Mouse (Mus musculus): ENCODE measurements at regions not wholly inside any gene's neighbourhood (a gene's known extent, or its start where the extent isn't known, plus 50 kb on each side); places are given as distances from the start of the nearest gene placed in this dataset.
A peak's percentile ranks its signal among the peaks of the same experiment; 100 is the strongest.
"Not testable (repeated sequence)": the region's sequence is repeated elsewhere in the genome, so short reads cannot be mapped to it uniquely, and the experiment has no call there.

DNA sequence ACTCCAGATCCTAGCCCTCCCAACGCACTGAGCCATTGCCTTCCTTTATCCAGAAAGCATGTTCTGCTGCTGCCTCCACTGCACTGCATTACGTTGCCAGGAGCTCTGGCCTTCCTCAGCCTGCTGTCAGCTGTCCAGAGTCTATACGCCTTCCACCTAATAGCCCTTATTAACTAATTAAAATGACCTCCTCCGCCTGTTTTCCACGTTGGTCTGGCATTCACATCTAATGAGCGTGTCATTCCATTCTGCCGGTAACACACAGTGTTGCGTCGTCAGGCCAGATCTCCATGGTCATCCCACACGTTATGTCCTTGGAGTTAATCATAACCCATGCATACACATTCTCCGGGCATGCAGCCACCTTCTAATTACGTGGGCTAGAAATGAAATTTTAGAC is 56.7 kb upstream of the Med4 start:
- peaks cover 7% of the 10 kb centered on the region; the same call in 1 of the 2 replicates for H3K4me1 ChIP-seq (replicated peaks)
- WGBS, result 29% methylated on average over 12 of the region's 12 CpGs
- no peak overlapping the region for H3K4me3 ChIP-seq (replicated peaks)
- no peak for ATAC-seq (ENCODE audit: insufficient number of reproducible peaks, insufficient read depth, low FRiP score, low TSS enrichment, low read depth)
- no peak overlapping the region for H3K9ac ChIP-seq (replicated peaks)
- H3K27me3 ChIP-seq, result no peaks in the 10 kb centered on the region
- H3K4me2 ChIP-seq, result no peak overlapping the region
- H3K9me3 ChIP-seq, result no peaks in the 10 kb centered on the region
- no peak overlapping the region for H3K27ac ChIP-seq
- no peaks in the 10 kb centered on the region for H3K36me3 ChIP-seq

- ATAC-seq (ENCODE audit: insufficient number of reproducible peaks, insufficient read depth, low FRiP score, low TSS enrichment, low read depth), result no peak
- WGBS, result 60% methylated on average over 7 of the region's 7 CpGs
Observed at GRCm38 (mm10) chr14:73452321-73453082, 57.3 kb upstream of the Med4 start.

DNA sequence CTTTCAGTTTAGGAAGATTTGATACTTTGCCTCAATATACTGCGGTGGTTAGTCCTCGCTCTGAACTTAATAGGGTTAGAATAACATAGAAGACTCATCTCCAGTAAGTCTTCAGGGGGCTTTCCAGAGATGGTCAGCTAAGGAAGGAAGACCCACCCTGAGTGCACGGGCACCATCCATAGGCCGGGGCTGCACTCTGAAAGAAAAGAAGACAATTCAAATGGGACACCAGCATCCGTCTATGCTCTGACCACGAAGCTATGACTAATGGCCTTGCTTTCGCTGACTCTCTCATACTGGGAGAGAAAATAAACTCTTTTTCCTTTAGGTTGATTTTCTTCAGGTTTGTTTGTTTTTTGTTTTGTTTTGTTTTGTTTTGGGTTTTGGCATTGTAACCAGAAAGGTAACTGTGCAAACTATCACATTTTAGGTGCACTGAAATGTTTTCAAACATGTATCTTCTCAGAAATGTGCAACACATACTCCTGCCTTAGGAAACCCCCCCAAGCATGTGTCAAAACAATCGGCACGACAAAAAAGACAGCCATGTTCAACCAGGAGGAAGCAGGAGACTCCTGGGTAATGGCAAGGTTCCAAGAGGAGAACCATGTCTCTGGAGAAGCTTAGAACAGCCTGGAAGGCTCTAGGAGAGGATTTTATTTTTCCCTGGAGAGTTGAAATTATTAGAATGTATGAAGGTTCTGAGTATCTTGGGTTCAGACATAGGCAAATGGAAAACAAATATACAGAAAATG is 58.4 kb upstream of the Med4 start:
- Histone ChIP-seq H3K4me3 (replicated peaks) (no peak overlapping the region), H3K27ac (no peak overlapping the region), H3K36me3 (no peaks in the 10 kb centered on the region), H3K27me3 (no peaks in the 10 kb centered on the region), H3K4me2 (no peak overlapping the region), H3K9me3 (no peaks in the 10 kb centered on the region), H3K9ac (replicated peaks) (no peak overlapping the region), H3K4me1 (replicated peaks) (peaks cover 7% of the 10 kb centered on the region; the same call in 1 of the 2 replicates)
- WGBS, result 87% methylated on average over 9 of the region's 9 CpGs
- ATAC-seq (ENCODE audit: insufficient number of reproducible peaks, insufficient read depth, low FRiP score, low TSS enrichment, low read depth), result no peak

More at GRCm38 (mm10) chr14:73452321-73453082, 57.3 kb upstream of the Med4 start:
- Histone ChIP-seq H3K9ac (replicated peaks) (no peak overlapping the region), H3K4me1 (replicated peaks) (peaks cover 7% of the 10 kb centered on the region; the same call in 1 of the 2 replicates), H3K4me2 (no peak overlapping the region), H3K27ac (no peak overlapping the region), H3K4me3 (replicated peaks) (no peak overlapping the region), H3K36me3 (no peaks in the 10 kb centered on the region), H3K9me3 (no peaks in the 10 kb centered on the region), H3K27me3 (no peaks in the 10 kb centered on the region)

DNA sequence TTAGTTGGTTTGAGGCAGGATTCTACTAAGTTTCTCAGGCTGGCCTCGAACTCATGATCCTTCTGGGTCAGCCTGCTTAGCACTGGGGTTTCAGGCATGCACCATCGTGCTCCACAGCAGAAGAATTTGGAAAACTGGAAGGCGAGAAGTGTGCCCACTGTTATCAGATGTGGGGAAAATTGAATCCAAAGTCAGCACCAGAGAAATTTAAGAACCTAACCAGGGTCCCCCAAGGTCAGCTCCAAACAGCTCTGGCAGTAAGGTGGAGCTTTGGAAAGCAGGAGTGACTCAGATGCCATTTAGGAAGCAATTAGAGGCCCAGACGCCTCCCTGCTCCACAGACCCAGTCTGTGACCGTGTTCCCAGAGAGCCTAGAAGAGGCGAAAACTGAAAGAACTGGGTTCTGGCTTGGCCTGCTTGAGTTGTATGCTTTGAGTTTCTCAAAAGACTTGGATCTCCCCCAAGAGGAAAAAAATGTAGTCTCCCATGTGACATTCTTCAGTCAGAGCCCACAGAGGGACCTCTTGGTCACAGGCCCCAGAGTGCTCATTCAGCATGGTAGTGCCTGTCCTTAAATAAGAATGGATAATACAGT is 59.8 kb upstream of the Med4 start:
- no peak for ATAC-seq (ENCODE audit: insufficient number of reproducible peaks, insufficient read depth, low FRiP score, low TSS enrichment, low read depth)
- H3K4me1 ChIP-seq (replicated peaks), result peaks cover 7% of the 10 kb centered on the region; the same call in 1 of the 2 replicates
- WGBS, result 74% methylated on average over 6 of the region's 6 CpGs

DNA sequence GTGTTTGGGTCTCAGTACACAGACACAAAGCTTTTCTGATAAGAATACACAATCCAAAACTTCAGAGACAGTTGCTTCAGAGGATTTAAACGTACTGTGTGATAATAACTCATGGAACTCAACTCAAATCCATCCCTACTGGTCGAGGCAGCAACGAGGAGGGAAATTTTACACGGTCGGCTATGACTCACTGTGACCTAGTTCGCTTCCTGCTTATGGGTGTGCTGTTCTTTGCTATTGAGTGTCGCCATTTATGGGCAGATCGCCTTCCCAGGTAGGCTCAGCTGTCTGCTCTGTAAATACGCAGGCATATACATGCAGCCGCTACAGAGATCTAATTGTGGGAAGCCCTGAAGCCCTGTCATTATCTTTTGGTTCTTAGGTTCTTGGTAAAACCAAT is 60.7 kb upstream of the Med4 start:
- Histone ChIP-seq H3K9me3 (no peaks in the 10 kb centered on the region), H3K4me1 (replicated peaks) (peaks cover 7% of the 10 kb centered on the region; the same call in 1 of the 2 replicates), H3K27me3 (no peaks in the 10 kb centered on the region), H3K4me2 (no peak overlapping the region), H3K36me3 (no peaks in the 10 kb centered on the region), H3K4me3 (replicated peaks) (no peak overlapping the region), H3K27ac (no peak overlapping the region), H3K9ac (replicated peaks) (no peak overlapping the region)
- no peak for ATAC-seq (ENCODE audit: insufficient number of reproducible peaks, insufficient read depth, low FRiP score, low TSS enrichment, low read depth)
- 82% methylated on average over 10 of the region's 10 CpGs for WGBS

More for the DNA sequence above, 59.8 kb upstream of the Med4 start:
- Histone ChIP-seq H3K27me3 (no peaks in the 10 kb centered on the region), H3K4me3 (replicated peaks) (no peak overlapping the region), H3K36me3 (no peaks in the 10 kb centered on the region), H3K4me2 (no peak overlapping the region), H3K9ac (replicated peaks) (no peak overlapping the region), H3K9me3 (no peaks in the 10 kb centered on the region), H3K27ac (no peak overlapping the region)

- no peak overlapping the region for H3K9ac ChIP-seq (replicated peaks)
- peak overlapping the region; percentile 56 for H3K27ac ChIP-seq
- 61% methylated on average over 6 of the region's 6 CpGs for WGBS
- H3K4me1 ChIP-seq (replicated peaks), result no peaks in the 10 kb centered on the region; the same call in 1 of the 2 replicates
- no peaks in the 10 kb centered on the region for H3K27me3 ChIP-seq
- no peak overlapping the region for H3K4me3 ChIP-seq (replicated peaks)
- no peaks in the 10 kb centered on the region for H3K9me3 ChIP-seq
- no peaks in the 10 kb centered on the region for H3K36me3 ChIP-seq
- H3K4me2 ChIP-seq, result no peak overlapping the region
- no peak for ATAC-seq (ENCODE audit: insufficient number of reproducible peaks, insufficient read depth, low FRiP score, low TSS enrichment, low read depth)
Observed at GRCm38 (mm10) chr14:73445508-73446256, 60.6 kb upstream of the Itm2b start.

GRCm38 (mm10) chr14:73444733-73445132 is 59.6 kb upstream of the Itm2b start:
- no peak overlapping the region for H3K4me3 ChIP-seq (replicated peaks)
- ATAC-seq (ENCODE audit: insufficient number of reproducible peaks, insufficient read depth, low FRiP score, low TSS enrichment, low read depth), result no peak
- 49% methylated on average over 3 of the region's 3 CpGs for WGBS
- no peak overlapping the region for H3K27ac ChIP-seq
- no peaks in the 10 kb centered on the region for H3K27me3 ChIP-seq
- H3K9me3 ChIP-seq, result no peaks in the 10 kb centered on the region
- no peak overlapping the region for H3K4me2 ChIP-seq
- no peaks in the 10 kb centered on the region; the same call in 1 of the 2 replicates for H3K4me1 ChIP-seq (replicated peaks)
- H3K9ac ChIP-seq (replicated peaks), result no peak overlapping the region
- no peaks in the 10 kb centered on the region for H3K36me3 ChIP-seq

DNA sequence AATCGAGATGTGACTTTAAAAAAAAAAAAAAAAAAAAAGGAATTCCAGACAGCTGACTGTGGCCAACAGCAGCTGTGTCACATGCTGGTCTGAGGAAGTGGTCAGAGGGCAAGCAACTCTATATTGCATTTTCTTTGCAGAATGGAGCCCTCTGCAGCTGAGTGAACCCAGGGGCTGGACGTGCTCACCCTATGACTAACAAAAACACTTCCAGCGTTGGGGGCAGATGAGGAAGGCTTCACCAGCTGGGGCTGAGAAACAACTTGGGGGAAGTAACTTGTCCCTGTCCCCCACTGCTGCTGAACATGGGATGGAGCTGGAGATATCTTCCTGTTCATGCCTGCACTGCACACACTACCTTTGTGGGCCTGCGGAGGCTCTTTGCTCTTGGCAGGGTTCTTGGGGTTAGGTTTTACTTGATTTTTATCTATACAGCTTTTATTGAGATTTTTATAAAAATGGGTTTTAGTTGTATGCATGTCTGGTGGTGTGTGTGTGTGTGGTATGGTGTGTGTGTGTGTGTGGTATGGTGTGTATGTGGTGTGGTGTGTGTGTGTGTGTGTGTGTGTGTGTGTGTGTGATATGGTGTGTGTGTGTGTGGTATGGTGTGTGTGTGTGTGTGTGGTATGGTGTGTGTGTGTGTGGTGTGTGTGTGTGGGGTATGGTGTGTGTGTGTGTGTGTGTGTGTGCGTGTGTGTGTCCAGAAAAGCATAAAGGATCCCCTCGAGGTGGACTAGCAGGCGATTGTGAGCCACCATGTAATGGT is 57.0 kb upstream of the Itm2b start:
- H3K27me3 ChIP-seq, result no peaks in the 10 kb centered on the region

GRCm38 (mm10) chr14:73441206-73441950 is 56.3 kb upstream of the Itm2b start:
- not testable (repeated sequence) for ATAC-seq (ENCODE audit: insufficient number of reproducible peaks, insufficient read depth, low FRiP score, low TSS enrichment, low read depth); H3K27me3 ChIP-seq; H3K4me3 ChIP-seq (replicated peaks); H3K4me2 ChIP-seq; H3K9ac ChIP-seq (replicated peaks); H3K36me3 ChIP-seq; H3K4me1 ChIP-seq (replicated peaks); H3K27ac ChIP-seq; H3K9me3 ChIP-seq
- WGBS, result 90% methylated on average over 1 of the region's 1 CpGs

More for the DNA sequence above, 57.0 kb upstream of the Itm2b start:
- no peak for ATAC-seq (ENCODE audit: insufficient number of reproducible peaks, insufficient read depth, low FRiP score, low TSS enrichment, low read depth)
- 78% methylated on average over 7 of the region's 7 CpGs for WGBS
- no peaks in the 10 kb centered on the region; the same call in 1 of the 2 replicates for H3K4me1 ChIP-seq (replicated peaks)
- no peak overlapping the region for H3K4me3 ChIP-seq (replicated peaks)
- H3K4me2 ChIP-seq, result no peak overlapping the region
- H3K36me3 ChIP-seq, result no peaks in the 10 kb centered on the region
- no peak overlapping the region for H3K9ac ChIP-seq (replicated peaks)
- no peak overlapping the region for H3K27ac ChIP-seq
- no peaks in the 10 kb centered on the region for H3K9me3 ChIP-seq

GRCm38 (mm10) chr14:73439802-73440309 is 54.8 kb upstream of the Itm2b start:
- no peaks in the 10 kb centered on the region for H3K27me3 ChIP-seq
- no peak for ATAC-seq (ENCODE audit: insufficient number of reproducible peaks, insufficient read depth, low FRiP score, low TSS enrichment, low read depth)
- no peak overlapping the region for H3K27ac ChIP-seq
- no peaks in the 10 kb centered on the region for H3K9me3 ChIP-seq
- H3K9ac ChIP-seq (replicated peaks), result no peak overlapping the region
- H3K4me2 ChIP-seq, result no peak overlapping the region
- no peaks in the 10 kb centered on the region for H3K4me1 ChIP-seq (replicated peaks)
- no peaks in the 10 kb centered on the region for H3K36me3 ChIP-seq
- H3K4me3 ChIP-seq (replicated peaks), result no peak overlapping the region
- 89% methylated on average over 3 of the region's 3 CpGs for WGBS

All from limb, embryonic 12.5 days (tissue).